Mouse (Mus musculus) telencephalon, adult 2 months (tissue): ENCODE data around the gene Cntfr.

Experiments used
- DNase-seq: peaks from one replicate; pipeline ENCODE4 v3.0.0-alpha.2; 2011; ENCODE audit warnings: low read depth, low spot score

Gene Cntfr

DNA sequence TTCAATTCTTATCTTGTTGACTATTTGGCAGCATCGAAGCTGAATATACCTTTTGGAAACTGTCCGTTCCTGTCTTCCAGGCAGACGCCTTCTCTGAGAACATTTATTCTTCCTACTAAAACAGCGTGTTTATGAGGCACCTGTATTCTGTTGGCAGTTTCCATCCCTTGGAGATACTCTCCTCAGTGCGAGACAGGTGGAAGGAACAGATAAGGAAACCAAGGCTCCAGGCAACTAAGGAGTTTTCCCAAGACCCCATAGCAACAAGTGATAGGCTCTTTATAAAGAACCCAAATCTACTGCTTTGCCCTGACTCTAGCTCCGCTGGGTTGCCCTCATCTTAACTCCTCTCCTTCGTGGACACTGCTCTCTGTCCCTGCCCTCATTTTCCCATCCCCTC lies 48.3 kb downstream of the Cntfr start:
- no peak for DNase-seq

GRCm38 (mm10) chr4:41648157-41648556 lies 48.7 kb downstream of the Cntfr start:
- DNase-seq, result no peak

DNA sequence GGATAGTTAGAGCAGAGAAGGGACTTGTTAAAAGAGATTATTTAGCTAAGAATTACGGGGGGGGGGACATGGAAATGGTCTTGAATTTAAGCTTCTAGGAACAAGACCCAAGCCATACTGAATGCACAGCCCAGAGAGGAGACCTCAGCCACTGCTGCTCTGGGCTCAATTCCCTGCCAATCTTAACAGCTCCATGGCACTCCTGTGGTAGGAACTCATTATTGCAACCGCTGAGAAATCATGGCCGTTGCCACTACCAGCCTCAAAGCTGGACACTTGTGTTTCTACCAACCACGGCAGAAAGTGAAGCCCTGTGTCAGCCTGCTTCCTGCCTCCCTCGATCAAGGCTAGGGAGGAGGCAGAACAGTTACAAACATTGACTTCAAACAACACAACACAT lies 51.4 kb downstream of the Cntfr start:
- no peak for DNase-seq

GRCm38 (mm10) chr4:41641199-41641822 lies 55.6 kb downstream of the Cntfr start:
- DNase-seq, result no peak

DNA sequence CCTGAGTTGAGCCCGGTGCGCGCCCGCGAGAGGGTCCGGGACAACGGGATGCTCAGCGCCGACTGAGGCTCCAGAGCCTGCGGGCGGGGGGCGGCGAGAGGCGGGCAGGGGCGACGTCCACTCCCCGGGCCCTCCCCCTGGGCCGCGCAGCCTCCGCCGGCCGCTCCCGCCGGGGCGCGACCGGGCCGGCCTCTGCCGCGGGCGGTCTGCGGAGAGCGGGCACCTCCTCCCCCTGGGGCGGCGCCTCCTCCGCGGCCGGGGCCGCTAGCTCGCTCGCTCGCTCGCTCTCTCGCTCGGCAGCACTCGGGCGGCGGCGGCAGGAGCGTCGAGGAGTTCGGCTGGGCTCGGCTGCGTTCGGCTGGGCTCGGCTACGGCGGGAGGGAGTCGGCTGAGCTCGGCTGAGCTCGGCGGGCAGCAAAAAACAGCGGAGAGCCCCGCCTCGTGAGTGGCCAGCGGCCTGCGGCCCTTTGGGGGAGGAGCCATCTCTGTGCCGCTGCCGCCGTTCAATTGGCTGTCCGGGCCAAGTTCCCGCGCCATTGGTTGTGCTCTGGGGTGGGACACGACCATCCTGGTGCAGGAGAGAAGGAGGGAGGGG lies 56.9 kb downstream of the Cntfr start, which contains the start of gene Enho:
Gene Enho (minus strand): TSS at position 412 of the 595 bp plus-strand sequence.
- peak; percentile 80 for DNase-seq

DNA sequence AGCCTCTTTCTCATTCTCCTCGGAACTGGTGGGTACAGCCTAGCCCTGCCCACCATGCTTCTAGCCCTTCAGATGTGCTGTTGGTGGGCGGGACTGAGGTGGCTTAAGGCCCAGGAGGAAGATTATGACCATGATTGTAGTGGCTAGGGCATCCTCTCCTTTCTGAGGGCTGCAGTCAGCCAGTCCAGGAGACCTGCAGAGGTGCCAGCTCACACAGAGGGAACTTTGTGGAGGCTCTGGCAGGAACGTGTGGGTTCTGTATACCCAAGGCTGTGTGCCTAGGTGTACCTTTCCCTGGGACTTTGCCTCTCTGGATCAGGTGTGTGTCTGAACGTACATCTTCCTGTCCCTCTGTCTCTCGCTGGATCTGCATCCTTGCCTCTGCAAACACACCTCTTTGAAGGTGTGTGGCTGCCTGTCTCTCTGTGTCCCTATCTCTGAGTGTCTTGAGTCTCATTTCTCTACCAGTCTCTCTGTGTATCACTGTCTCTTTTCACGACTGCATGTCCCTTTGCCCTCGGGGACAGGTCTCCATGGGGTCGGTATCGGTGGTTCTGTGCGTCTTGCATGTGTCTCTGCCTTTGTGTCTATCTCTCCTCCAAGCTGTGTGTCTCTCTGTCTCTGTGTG lies 57.6 kb downstream of the Cntfr start:
- DNase-seq, result no peak

DNA sequence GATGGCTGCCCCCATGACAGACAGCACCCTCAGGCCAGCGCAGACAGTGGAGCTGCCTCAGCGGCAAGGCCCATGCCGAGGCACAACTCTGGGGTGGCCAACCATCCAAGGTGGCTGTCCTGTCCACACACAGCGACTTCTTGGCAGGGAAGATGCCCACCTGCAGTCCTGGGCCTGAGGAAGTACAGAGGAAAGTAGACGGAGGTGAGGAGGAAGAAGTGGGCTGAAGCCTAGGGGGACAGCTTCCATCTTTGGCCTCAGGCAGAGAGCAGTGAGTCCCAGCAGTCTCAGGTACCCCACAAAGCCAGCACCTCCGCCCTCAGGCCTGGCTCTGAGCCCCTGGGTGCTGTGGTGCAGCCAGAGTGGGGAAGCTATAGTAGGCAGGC lies 58.1 kb downstream of the Cntfr start:
- DNase-seq, result no peak

DNA sequence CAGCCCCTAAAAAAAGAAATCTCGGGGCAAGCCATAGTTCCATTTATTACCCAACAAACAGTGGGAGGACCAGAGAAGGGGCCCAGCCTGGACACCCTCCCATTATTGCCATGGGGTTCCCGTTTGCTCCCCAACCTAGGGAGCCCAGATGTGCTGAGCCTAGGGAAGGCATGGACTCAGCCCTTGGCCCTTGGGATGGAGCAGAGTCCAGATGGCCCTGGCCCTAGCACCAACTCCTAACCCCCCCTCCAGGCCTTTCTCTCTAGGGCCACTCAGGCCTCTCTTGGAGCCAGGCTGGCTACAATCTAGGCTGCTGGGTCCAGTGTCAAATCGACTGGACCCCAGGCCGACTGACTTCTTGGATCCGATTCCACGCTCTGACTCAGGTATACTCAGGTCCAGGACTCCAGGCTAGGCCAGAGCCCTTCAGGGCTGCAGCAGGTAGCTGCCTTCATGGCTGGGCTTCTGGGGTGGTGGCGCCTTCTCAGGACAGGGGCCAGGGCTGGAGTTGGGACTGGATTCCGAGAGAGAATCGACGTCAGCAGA lies 58.6 kb downstream of the Cntfr start:
- no peak for DNase-seq

DNA sequence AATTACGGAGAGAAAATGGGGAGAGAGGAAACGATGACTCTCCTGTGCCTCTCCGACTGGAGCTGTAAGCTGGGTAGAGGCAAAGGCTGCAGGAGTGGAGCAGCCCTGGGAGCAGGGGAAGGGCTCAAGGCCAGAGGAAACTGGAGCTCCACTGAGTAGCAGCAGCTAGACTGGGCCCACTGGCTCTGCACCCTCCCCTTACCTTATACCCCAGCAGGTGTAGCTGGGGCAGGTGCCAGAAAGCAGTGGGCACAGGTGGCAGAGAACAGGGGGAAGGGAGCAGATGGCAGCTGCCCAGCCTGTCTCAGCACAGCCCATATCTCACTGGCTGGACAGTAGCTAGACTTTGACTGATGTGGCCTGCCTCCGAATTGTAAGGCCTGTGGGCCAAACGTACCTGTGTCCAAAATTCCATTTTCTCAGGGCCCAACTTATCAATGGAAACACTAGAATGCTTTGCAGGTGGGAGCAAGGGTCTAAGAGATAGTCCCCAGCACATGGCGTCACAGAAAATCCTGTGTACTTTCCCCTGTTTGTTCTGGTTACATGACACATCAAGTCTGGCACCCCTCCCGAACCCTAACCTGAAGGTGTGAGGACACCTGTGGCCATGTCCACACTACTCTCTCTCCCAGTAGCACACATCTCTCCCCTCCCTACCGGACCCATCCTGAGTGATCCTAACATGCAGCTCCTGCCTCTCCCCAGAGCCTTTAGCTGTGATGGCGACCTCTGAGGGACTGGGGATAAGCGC lies 59.8 kb downstream of the Cntfr start:
- DNase-seq, result no peak

DNA sequence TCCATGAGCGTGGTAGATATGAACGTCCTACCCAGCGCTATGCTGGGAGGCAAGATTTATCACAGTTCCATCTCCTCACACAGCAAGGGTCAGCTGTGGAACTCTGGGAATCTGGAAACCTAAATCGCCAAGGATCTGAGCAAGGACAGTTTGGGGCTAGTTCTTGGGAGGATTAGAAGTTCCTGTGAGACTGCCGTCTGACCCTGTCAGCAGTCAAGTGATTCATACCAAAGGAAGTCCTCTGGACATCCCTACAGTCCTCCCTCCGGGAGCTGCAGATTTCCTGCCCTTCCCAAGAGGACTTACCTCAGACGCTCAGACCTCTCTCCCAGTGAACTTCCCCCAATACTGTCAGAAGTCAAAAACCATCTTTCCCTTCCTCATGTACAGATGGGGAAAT lies 60.5 kb downstream of the Cntfr start:
- DNase-seq, result no peak

DNA sequence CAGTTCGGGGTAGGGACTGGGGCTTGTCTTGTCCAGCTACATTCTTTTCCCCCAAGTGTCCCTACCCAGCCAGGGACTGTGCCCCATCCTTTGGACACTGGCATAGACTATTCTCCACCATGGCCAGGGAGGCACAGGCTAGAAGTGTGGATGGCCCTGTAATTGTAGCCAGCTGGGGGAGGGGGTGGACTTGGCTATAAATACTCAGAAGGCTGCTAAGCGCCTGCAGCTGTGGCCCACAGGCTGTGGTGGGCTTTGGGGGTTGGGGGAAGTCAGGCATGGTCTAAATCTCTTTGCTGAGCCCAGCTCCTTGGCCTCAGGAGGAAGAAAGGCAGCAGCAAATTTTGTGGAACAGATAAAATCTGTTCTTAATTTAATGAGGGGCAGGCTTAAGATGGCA lies 61.0 kb downstream of the Cntfr start:
- no peak for DNase-seq

DNA sequence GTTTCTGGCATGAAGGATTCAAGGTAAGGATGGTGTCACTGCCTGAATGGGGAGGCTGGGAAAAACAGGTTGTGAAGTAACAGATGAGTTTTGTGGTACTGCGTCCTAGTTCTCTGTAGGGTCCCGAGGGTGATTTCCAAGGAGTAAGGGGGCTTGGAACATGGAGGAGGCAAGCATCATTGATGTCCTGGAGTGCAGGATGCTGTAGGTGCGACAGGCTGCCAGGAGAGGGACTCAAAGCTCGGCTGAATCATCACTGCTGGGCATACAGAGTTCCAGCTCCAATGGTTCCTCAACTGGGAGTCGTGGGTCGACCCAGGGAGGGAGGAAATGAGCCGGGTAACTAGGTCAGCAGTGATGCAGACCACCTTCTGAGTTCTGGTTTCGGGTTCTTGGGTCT lies 61.7 kb downstream of the Cntfr start:
- DNase-seq, result no peak

DNA sequence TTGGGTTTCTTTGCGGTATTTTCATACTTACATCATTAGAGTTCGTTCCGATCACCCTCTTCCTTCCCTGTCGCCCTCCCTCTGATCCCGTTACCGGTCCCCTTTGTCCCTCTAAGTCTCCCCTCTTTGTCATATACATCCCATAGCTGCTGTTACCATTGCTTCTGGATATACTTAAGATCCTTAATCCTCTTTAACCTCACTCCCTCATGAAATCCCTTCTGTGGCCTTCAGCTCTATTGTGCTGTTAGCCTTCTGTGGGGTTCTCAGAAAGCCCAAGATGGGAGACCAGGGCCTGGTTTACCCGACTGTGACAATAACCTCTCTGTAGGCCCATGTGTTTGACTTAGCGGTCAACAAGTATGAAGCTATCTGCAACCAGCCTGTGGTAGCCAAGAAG lies 62.3 kb downstream of the Cntfr start:
- DNase-seq, result no peak

DNA sequence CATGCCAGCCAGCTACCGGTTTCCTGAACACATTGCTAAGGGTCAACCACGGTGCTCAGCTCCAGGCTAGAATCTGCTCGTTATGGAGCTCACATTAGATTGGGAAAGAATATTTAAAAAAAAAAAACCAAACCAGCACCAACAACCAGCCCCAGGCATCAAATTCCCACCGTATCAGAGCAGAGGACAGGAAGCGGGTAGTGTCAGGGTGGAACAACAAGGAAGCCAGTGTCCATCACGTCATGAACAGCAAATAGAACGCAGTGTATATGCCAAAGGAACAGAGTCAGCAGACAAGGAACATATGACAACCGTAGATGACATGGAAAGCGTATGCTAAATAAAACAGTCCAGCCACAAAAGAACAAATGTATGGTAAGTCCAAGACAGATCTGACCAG lies 63.9 kb downstream of the Cntfr start:
- no peak for DNase-seq

- DNase-seq, result no peak
These were observed 65.5 kb downstream of the Cntfr start for GRCm38 (mm10) chr4:41631390-41631789.

GRCm38 (mm10) chr4:41630196-41630595 lies 66.7 kb downstream of the Cntfr start:
- DNase-seq, result no peak

DNA sequence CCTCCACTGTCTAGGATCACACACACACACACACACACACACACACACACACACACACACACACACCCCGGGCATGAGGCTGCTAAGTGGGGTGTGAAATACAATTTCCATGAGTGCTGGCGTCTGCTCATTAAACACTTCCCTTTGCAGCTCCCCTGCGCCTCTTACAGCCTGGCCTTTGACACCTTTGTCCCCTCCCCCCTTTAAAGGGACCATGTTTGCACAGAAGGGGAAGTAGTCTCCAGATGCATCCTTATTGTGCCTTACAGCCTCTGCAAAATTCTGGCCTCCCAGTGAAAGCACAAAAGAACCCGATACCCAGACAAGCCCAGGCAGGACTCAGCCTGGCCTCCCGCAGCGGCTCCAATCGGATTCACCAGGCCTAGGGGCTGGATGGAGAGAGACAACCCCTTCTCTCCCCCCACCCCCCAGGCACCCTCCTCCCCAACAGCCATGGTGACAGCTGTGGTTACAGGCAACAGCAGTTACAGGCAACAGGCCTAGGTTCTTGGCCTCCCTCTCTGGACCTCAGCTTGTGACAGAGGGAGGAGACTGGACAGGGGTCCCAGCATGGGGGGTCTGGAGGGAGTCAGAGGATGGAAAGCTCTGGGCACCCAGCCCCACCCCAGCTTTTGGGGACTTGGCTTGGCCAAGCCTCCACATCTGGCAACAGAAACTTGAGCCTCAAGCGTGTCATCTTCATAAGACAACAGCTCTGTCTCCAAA lies 68.5 kb downstream of the Cntfr start:
- no peak for DNase-seq

DNA sequence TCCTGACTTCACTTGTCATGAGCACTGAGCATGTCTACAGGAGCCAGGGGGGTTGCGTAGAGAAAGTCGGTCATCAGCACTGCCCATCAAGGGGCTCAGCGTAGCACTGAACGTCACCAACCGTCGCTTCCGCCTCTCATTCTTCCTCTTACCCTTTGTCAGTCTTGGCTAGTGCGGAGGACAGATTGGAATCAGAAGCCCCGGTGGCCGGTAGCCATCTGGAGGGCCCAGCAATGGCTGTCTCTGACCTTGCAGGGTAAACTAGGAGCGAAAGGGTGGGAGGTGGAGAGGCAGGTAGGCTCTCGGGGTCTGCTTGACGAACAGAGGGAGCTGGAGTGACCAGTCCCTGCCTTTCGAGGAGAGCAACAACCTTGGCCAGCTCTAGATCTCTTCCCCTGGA lies 74.8 kb downstream of the Cntfr start:
- no peak for DNase-seq

DNA sequence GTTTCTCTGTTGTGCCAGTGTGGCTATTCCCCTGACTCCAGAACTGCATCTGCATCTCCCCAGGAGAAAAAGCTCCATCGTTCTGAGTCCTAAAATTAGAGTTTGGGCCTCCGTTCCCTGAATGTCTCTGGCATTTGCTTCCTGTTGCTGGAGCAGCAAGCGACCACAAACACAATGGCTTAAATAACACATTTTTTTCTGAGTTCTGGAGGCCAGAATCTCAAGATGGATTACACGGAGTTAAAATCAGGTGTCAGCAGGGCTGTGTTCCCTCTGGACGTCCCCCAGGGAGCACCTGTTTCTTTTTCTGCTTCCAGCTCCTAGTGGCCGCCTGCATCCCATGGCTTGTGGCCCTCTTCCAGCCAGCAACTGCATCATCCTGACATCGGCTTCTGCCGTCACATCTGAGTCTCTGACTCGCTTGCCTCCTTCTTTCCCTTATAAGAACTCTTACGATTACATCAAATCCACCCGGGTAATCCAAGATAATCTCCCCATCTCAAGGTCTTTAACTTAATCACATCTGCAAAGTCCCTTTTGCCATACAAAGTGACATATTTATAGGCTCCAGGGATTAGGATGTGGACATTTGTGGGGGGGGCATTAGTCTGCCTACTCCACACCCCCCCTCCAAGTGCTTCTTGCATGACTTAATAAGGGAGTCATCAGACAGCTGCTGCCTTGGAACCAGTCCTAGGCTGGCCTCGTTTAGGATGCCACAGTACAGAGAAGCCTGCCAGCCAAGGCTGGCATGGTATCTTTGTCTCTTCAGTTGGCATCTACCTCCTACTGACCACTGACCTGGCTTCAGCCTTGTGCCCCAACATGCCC lies 77.8 kb downstream of the Cntfr start:
- DNase-seq, result no peak

GRCm38 (mm10) chr4:41615661-41616599 lies 81.0 kb downstream of the Cntfr start:
- peak; percentile 67 for DNase-seq
